Mouse (Mus musculus) lung, postnatal 0 days (tissue): ENCODE data around the gene Cyp17a1. TPM values are rescaled to one million over a fixed set of nuclear protein-coding genes. Genes with fewer than 3 reads are reported as not detected.

Source experiments
- ATAC-seq: fragments of 200-750 bp; cut with Nextera tagmentation; 2 replicates; pipeline ENCODE4 v1.8.0; 2017; ENCODE audit warnings: moderate library complexity
- DNase-seq: peaks from one replicate; pipeline ENCODE4 v3.0.0-alpha.2; 2016; ENCODE audit warnings: low spot score
- H3K27ac ChIP-seq: fragments of 300-500 bp; sonication (generic); 2 replicates; pipeline ENCODE4 v1.5.1; 2014; ENCODE audit warnings: antibody characterized with exemption, mild to moderate bottlenecking, low read length, mixed read lengths
- H3K27me3 ChIP-seq: fragments of 300-500 bp; sonication (generic); replicated peaks from 2 replicates; pipeline ENCODE4 v1.6.1; 2014; ENCODE audit warnings: low read length, mixed read lengths; ENCODE audit not compliant: insufficient read depth
- H3K36me3 ChIP-seq: fragments of 300-500 bp; sonication (generic); 2 replicates; pipeline ENCODE4 v1.6.1; 2014; ENCODE audit warnings: low read length, mixed read lengths; ENCODE audit not compliant: insufficient read depth
- H3K4me1 ChIP-seq: fragments of 300-500 bp; sonication (generic); 2 replicates; pipeline ENCODE4 v1.6.1; 2014; ENCODE audit warnings: antibody characterized with exemption, low read depth, low read length, mixed read lengths; ENCODE audit not compliant: insufficient read depth
- H3K4me2 ChIP-seq: fragments of 300-500 bp; sonication (generic); replicated peaks from 2 replicates; pipeline ENCODE4 v1.6.1; 2014; ENCODE audit warnings: low read depth, mild to moderate bottlenecking, low read length, moderate library complexity, mixed read lengths
- H3K4me3 ChIP-seq: fragments of 300-500 bp; sonication (generic); 2 replicates; pipeline ENCODE4 v1.5.1; 2014; ENCODE audit warnings: low read depth, low read length
- H3K9ac ChIP-seq: fragments of 300-500 bp; sonication (generic); replicated peaks from 2 replicates; pipeline ENCODE4 v1.6.1; 2014; ENCODE audit warnings: low read depth, mild to moderate bottlenecking
- H3K9me3 ChIP-seq: fragments of 300-500 bp; sonication (generic); 2 replicates; pipeline ENCODE4 v1.6.1; 2016; ENCODE audit warnings: low read length, mixed read lengths
- CTCF ChIP-seq: IDR thresholded peaks from 2 replicates; pipeline ENCODE4 v1.5.1; 2016; ENCODE audit warnings: antibody characterized with exemption, mild to moderate bottlenecking
- EP300 ChIP-seq: IDR thresholded peaks from 2 replicates; pipeline ENCODE4 v1.6.1; 2016; ENCODE audit warnings: antibody characterized with exemption, mild to moderate bottlenecking, control low read depth
- WGBS: fragments of 180-500 bp; shearing (Covaris S2); extraction: QIAGEN DNeasy Blood & Tissue Kit; methylation state at CpG from one replicate; pipeline ENCODE4 v1.1.7; 2014; 5-methylcytosine and 5-hydroxymethylcytosine counted together
- polyA plus RNA-seq: library from polyadenylated mRNA; unstranded; fragments of >200 nt; fragmentation: Nextera tagmentation; extraction: Ambion mirVana; gene quantifications from 2 replicates; pipeline ENCODE4 v1.2.1, GENCODE M21; 2015

The Cyp17a1 gene
- polyA plus RNA-seq, 1 experiment from 2014 or later = 0.12 TPM

DNA sequence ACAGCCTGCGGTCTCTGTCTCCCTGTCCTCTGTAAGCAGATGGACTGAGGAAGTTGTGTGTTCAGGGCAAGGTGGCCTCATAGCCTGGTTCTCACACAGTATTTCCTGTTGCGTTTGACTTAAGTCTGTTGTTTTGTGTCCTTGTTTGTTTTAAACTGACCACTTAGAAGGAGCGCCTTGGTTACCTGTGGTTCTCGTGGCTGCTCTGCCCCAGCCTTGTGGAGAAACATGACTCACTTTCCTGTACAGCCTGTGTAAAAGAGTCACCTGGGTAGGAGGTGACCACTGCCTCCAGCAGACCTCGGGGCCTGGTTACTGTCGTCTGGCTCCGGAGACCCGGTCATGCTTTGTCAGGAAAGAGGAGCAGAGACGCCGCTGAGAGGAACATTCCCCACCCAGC, 17.3 kb downstream of the Cyp17a1 start:
- Histone ChIP-seq H3K4me1 (no peaks in the 10 kb centered on the region), H3K27me3 (no peaks in the 10 kb centered on the region), H3K4me2 (no peak overlapping the region), H3K4me3 (no peak overlapping the region), H3K27ac (no peak overlapping the region), H3K9me3 (no peaks in the 10 kb centered on the region), H3K36me3 (peaks cover 42% of the 10 kb centered on the region; the same call in 1 of the 2 replicates), H3K9ac (no peak overlapping the region)
- ATAC-seq = peak; percentile 58
- DNase-seq = no peak
- TF ChIP-seq CTCF (no peak), EP300 (no peak)
- 83% methylated on average over 10 of the region's 10 CpGs for WGBS

- H3K36me3 ChIP-seq = peaks cover 42% of the 10 kb centered on the region; the same call in 1 of the 2 replicates
- 91% methylated on average over 14 of the region's 14 CpGs for WGBS
- no peak for ATAC-seq
Observed at GRCm38 (mm10) chr19:46653616-46654235, 19.2 kb downstream of the Cyp17a1 start.

GRCm38 (mm10) chr19:46653188-46653587, 19.8 kb downstream of the Cyp17a1 start:
- Histone ChIP-seq H3K4me1 (no peaks in the 10 kb centered on the region), H3K4me2 (no peak overlapping the region), H3K27me3 (no peaks in the 10 kb centered on the region), H3K4me3 (no peak overlapping the region), H3K36me3 (peaks cover 42% of the 10 kb centered on the region; the same call in 1 of the 2 replicates), H3K27ac (no peak overlapping the region), H3K9me3 (no peaks in the 10 kb centered on the region), H3K9ac (no peak overlapping the region)
- 55% methylated on average over 5 of the region's 5 CpGs for WGBS
- TF ChIP-seq EP300 = no peak
- TF ChIP-seq CTCF = no peak
- DNase-seq (no peak), ATAC-seq (no peak)

More at GRCm38 (mm10) chr19:46653616-46654235, 19.2 kb downstream of the Cyp17a1 start:
- no peak for TF ChIP-seq CTCF
- TF ChIP-seq EP300 = no peak
- H3K27ac ChIP-seq = no peak overlapping the region
- H3K27me3 ChIP-seq = no peaks in the 10 kb centered on the region
- H3K9ac ChIP-seq = no peak overlapping the region
- H3K4me1 ChIP-seq = no peaks in the 10 kb centered on the region
- no peaks in the 10 kb centered on the region for H3K9me3 ChIP-seq
- H3K4me3 ChIP-seq = no peak overlapping the region
- H3K4me2 ChIP-seq = no peak overlapping the region
- no peak for DNase-seq

DNA sequence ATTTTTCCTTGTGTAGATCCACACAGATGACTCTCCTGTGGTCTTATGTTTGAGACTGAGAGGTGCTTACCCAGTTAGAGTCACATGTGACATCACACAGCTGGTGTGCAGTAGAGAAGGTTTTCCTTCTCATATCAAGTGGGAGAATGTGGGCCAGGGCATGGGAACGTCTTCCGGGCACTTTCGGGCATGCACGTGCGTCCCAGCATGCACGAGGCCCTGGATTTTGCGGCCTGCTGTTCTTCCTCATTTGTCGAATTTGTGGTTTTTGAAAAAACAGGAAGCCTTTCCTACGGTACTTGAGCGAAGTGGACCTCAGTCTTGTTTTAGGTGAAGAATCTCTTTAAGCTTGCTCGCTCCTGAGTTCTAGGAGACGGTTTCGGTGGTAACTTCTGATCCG, 24.4 kb downstream of the Cyp17a1 start:
- 89% methylated on average over 14 of the region's 14 CpGs for WGBS
- TF ChIP-seq EP300 (no peak), CTCF (no peak)
- H3K36me3 ChIP-seq = peaks cover 15% of the 10 kb centered on the region; the same call in 1 of the 2 replicates

DNA sequence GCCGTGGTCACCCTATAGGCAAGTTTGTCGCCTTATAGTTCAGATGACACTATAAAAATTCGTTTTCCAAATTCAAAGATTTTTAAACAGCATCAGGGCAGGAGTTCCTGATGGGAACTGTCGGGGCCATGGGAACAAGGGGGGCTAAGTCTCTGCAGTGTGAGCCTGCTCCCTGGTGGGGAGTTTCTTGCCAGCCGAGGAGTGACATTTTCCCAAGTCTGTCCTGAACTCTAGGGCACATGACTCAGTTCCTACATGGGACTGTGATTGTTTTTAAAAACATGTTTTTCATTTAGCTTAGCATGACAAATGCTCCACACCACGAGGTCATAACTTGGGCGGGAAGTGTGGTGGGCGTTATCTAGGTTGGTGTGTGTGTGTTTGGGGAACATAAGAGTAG, 25.1 kb downstream of the Cyp17a1 start:
- ATAC-seq = peak; percentile 52
- 78% methylated on average over 8 of the region's 8 CpGs for WGBS
- DNase-seq = peak; percentile 49
- no peak overlapping the region for H3K9ac ChIP-seq
- no peak overlapping the region for H3K4me3 ChIP-seq
- TF ChIP-seq EP300 = 0 out of 2 replicates have a peak, but pooled peaks have one; percentile 10
- peak; percentile 55 for TF ChIP-seq CTCF
- no peak overlapping the region for H3K4me2 ChIP-seq
- H3K27me3 ChIP-seq = no peaks in the 10 kb centered on the region
- peaks cover 10% of the 10 kb centered on the region; the same call in 1 of the 2 replicates for H3K36me3 ChIP-seq
- H3K4me1 ChIP-seq = peaks cover 31% of the 10 kb centered on the region; the same call in 1 of the 2 replicates
- no peaks in the 10 kb centered on the region for H3K9me3 ChIP-seq
- no peak overlapping the region for H3K27ac ChIP-seq

More for the DNA sequence above, 24.4 kb downstream of the Cyp17a1 start:
- no peaks in the 10 kb centered on the region for H3K9me3 ChIP-seq
- DNase-seq (no peak), ATAC-seq (no peak)
- H3K4me1 ChIP-seq = peaks cover 24% of the 10 kb centered on the region; the same call in 1 of the 2 replicates
- no peak overlapping the region for H3K27ac ChIP-seq
- no peak overlapping the region for H3K4me2 ChIP-seq
- H3K9ac ChIP-seq = no peak overlapping the region
- H3K27me3 ChIP-seq = no peaks in the 10 kb centered on the region
- no peak overlapping the region for H3K4me3 ChIP-seq

GRCm38 (mm10) chr19:46647254-46647653, 25.7 kb downstream of the Cyp17a1 start:
- peaks cover 34% of the 10 kb centered on the region; the same call in 1 of the 2 replicates for H3K4me1 ChIP-seq
- DNase-seq = no peak
- WGBS = 56% methylated on average over 3 of the region's 3 CpGs

More at GRCm38 (mm10) chr19:46647254-46647653, 25.7 kb downstream of the Cyp17a1 start:
- Histone ChIP-seq H3K9ac (no peak overlapping the region), H3K27me3 (no peaks in the 10 kb centered on the region), H3K9me3 (no peaks in the 10 kb centered on the region), H3K36me3 (peaks cover 7% of the 10 kb centered on the region; the same call in 1 of the 2 replicates), H3K4me3 (no peak overlapping the region), H3K4me2 (no peak overlapping the region), H3K27ac (no peak overlapping the region)
- TF ChIP-seq CTCF (no peak), EP300 (no peak)
- ATAC-seq = no peak
